Mouse (Mus musculus): Measurements from ENCODE around the gene Bbs7. TPM values are rescaled to one million over a fixed set of nuclear protein-coding genes. Genes with fewer than 3 reads are reported as not detected.

The Bbs7 gene
- polyA plus RNA-seq, 1 experiment from 2014 or later = 23.7 TPM

Other genes starting within 250 kb of the Bbs7 start
- 74.7 and 94.7 TPM in 2 replicates for gene Anxa5, start 137.6 kb downstream of the Bbs7 start, polyA plus RNA-seq (2015; fragmentation: Nextera tagmentation; extraction: Ambion mirVana)
- gene 1810062G17Rik, start 137.5 kb downstream of the Bbs7 start, polyA plus RNA-seq (2015; fragmentation: Nextera tagmentation; extraction: Ambion mirVana) = 0.29 and 0.41 TPM in 2 replicates
- gene Gm11549, start 91.7 kb downstream of the Bbs7 start, polyA plus RNA-seq (2015; fragmentation: Nextera tagmentation; extraction: Ambion mirVana) = 0.47 and 0.75 TPM in 2 replicates
- gene Exosc9, start 60.9 kb downstream of the Bbs7 start, polyA plus RNA-seq (2015; fragmentation: Nextera tagmentation; extraction: Ambion mirVana) = 73.4 and 81.9 TPM in 2 replicates
- gene Ccna2, start 41.3 kb downstream of the Bbs7 start, polyA plus RNA-seq (2015; fragmentation: Nextera tagmentation; extraction: Ambion mirVana) = 33.8 and 39.4 TPM in 2 replicates
- gene Trpc3, start 76.7 kb upstream of the Bbs7 start, polyA plus RNA-seq (2015; fragmentation: Nextera tagmentation; extraction: Ambion mirVana) = 11.3 and 14.6 TPM in 2 replicates
- gene 4932438A13Rik, start 249.6 kb upstream of the Bbs7 start, polyA plus RNA-seq (2015; fragmentation: Nextera tagmentation; extraction: Ambion mirVana) = 77.1 and 85.3 TPM in 2 replicates

Measured in hindbrain, embryonic 16.5 days (tissue).